Mouse (Mus musculus) MEL (cell line): Measurements from ENCODE around the gene Acadsb. TPM values are rescaled to one million over a fixed set of nuclear protein-coding genes. Genes with fewer than 3 reads are reported as not detected.

ENCODE experiments used
- DNase-seq: peaks from one replicate; pipeline ENCODE4 v3.0.0; 2011; ENCODE audit warnings: low read depth, low spot score
- H3K27ac ChIP-seq: 2 replicates; pipeline ENCODE4 v1.5.1; 2012; ENCODE audit warnings: low read depth, mild to moderate bottlenecking, control low read depth, low read length, moderate library complexity; ENCODE audit not compliant: control insufficient read depth
- H3K27me3 ChIP-seq, 2 experiments: fragments of 150-350 bp in 1 of 2; sonication (generic) in 1 of 2; 2 replicates each; pipeline ENCODE4 v1.6.1; 2012; ENCODE audit warnings: low read length in 2 of 2, mild to moderate bottlenecking in 2 of 2, improper control_type of control experiment in 1 of 2, moderate library complexity in 1 of 2; ENCODE audit not compliant: insufficient read depth in 2 of 2, control insufficient read depth in 1 of 2
- H3K36me3 ChIP-seq, 2 experiments: 2 replicates each; pipeline ENCODE4 v1.6.1; 2012 to 2014; ENCODE audit warnings: low read length in 2 of 2, improper control_type of control experiment in 1 of 2, inconsistent platforms in 1 of 2, mild to moderate bottlenecking in 1 of 2; ENCODE audit not compliant: insufficient read depth in 2 of 2, control insufficient read depth in 1 of 2
- H3K4me1 ChIP-seq, 2 experiments: fragments of 150-350 bp in 1 of 2; sonication (generic) in 1 of 2; 2 replicates each; pipeline ENCODE4 v1.6.1; 2012; ENCODE audit warnings: low read length in 2 of 2, improper control_type of control experiment in 1 of 2, mild to moderate bottlenecking in 1 of 2; ENCODE audit not compliant: insufficient read depth in 2 of 2, control insufficient read depth in 1 of 2
- H3K4me3 ChIP-seq, 2 experiments: fragments of 150-350 bp in 1 of 2; sonication (generic) in 1 of 2; 2 replicates each; pipeline ENCODE4 v1.5.1; 2012; ENCODE audit warnings: low read depth in 2 of 2, low read length in 2 of 2, mild to moderate bottlenecking in 2 of 2, moderate library complexity in 2 of 2, control low read depth in 1 of 2, improper control_type of control experiment in 1 of 2; ENCODE audit not compliant: control insufficient read depth in 1 of 2, insufficient read depth in 1 of 2
- H3K79me2 ChIP-seq: 2 replicates; pipeline ENCODE4 v1.6.1; 2012; ENCODE audit warnings: mild to moderate bottlenecking, low read length, moderate library complexity; ENCODE audit not compliant: control insufficient read depth, poor library complexity, insufficient read depth
- H3K9ac ChIP-seq: 2 replicates; pipeline ENCODE4 v1.6.1; 2012; ENCODE audit warnings: low read depth, mild to moderate bottlenecking, control low read depth, low read length, moderate library complexity; ENCODE audit not compliant: control insufficient read depth, poor library complexity, severe bottlenecking
- H3K9me3 ChIP-seq: fragments of 150-350 bp; sonication (generic); replicated peaks from 2 replicates; pipeline ENCODE4 v1.6.1; 2012; ENCODE audit warnings: mild to moderate bottlenecking, low read length, improper control_type of control experiment, moderate library complexity; ENCODE audit not compliant: insufficient read depth
- BHLHE40 ChIP-seq: IDR thresholded peaks from 2 replicates; pipeline ENCODE4 v1.6.1; 2012; ENCODE audit warnings: low read depth, mild to moderate bottlenecking, inconsistent platforms, low read length, improper control_type of control experiment, borderline replicate concordance
- CHD2 ChIP-seq: IDR thresholded peaks from 2 replicates; pipeline ENCODE4 v1.6.1; 2011; ENCODE audit warnings: low read length, improper control_type of control experiment
- EP300 ChIP-seq, 2 experiments: IDR thresholded peaks; 2 replicates each; pipeline ENCODE4 v1.6.1; 2011; ENCODE audit warnings: improper control_type of control experiment in 2 of 2, low read length in 2 of 2, low read depth in 1 of 2, mild to moderate bottlenecking in 1 of 2
- ETS1 ChIP-seq: IDR thresholded peaks from 2 replicates; pipeline ENCODE4 v1.6.1; 2012; ENCODE audit warnings: low read depth, mild to moderate bottlenecking, inconsistent platforms, low read length, improper control_type of control experiment, moderate library complexity
- GABPA ChIP-seq: IDR thresholded peaks from 2 replicates; pipeline ENCODE4 v1.6.1; 2012; ENCODE audit warnings: low read depth, mild to moderate bottlenecking, inconsistent platforms, low read length, improper control_type of control experiment, moderate library complexity
- GATA1 ChIP-seq: IDR thresholded peaks from 2 replicates; pipeline ENCODE4 v1.6.1; 2011; ENCODE audit warnings: low read depth, low read length, improper control_type of control experiment
- JUND ChIP-seq: IDR thresholded peaks from 2 replicates; pipeline ENCODE4 v1.6.1; 2011; ENCODE audit warnings: low read depth, mild to moderate bottlenecking, improper control_type of control experiment, low read length
- KAT2A ChIP-seq: conservative IDR thresholded peaks from 2 replicates; pipeline ENCODE4 v1.6.1; 2012; ENCODE audit warnings: low read depth, low read length, improper control_type of control experiment, inconsistent platforms
- MAX ChIP-seq: IDR thresholded peaks from 2 replicates; pipeline ENCODE4 v1.6.1; 2011; ENCODE audit warnings: low read length, improper control_type of control experiment
- MYB ChIP-seq: IDR thresholded peaks from 2 replicates; pipeline ENCODE4 v1.6.1; 2011; ENCODE audit warnings: mild to moderate bottlenecking, low read depth, low read length, improper control_type of control experiment
- NELFE ChIP-seq: IDR thresholded peaks from 2 replicates; pipeline ENCODE4 v1.6.1; 2011; ENCODE audit warnings: low read depth, low read length, improper control_type of control experiment
- NRF1 ChIP-seq: IDR thresholded peaks from 2 replicates; pipeline ENCODE4 v1.6.1; 2014; ENCODE audit warnings: low read depth, mild to moderate bottlenecking, inconsistent platforms, low read length, improper control_type of control experiment, moderate library complexity; ENCODE audit not compliant: poor library complexity, insufficient read depth, severe bottlenecking
- POLR2AphosphoS5 ChIP-seq: IDR thresholded peaks from 2 replicates; pipeline ENCODE4 v1.6.1; 2012; ENCODE audit warnings: low read depth, borderline replicate concordance, mild to moderate bottlenecking, inconsistent platforms, low read length, moderate library complexity, mixed read lengths
- SIN3A ChIP-seq: IDR thresholded peaks from 2 replicates; pipeline ENCODE4 v1.6.1; 2012; ENCODE audit warnings: low read length, improper control_type of control experiment, inconsistent platforms
- TAL1 ChIP-seq: IDR thresholded peaks from 2 replicates; pipeline ENCODE4 v1.6.1; 2012; ENCODE audit warnings: mild to moderate bottlenecking, inconsistent platforms, low read length, moderate library complexity, mixed read lengths
- TCF12 ChIP-seq: IDR thresholded peaks from 2 replicates; pipeline ENCODE4 v1.6.1; 2014; ENCODE audit warnings: low read depth, mild to moderate bottlenecking, inconsistent platforms, low read length, improper control_type of control experiment, moderate library complexity
- ZC3H11A ChIP-seq: IDR thresholded peaks from 2 replicates; pipeline ENCODE4 v1.6.1; 2012; ENCODE audit warnings: low read depth, mild to moderate bottlenecking, inconsistent platforms, low read length, improper control_type of control experiment
- ZMIZ1 ChIP-seq: IDR thresholded peaks from 2 replicates; pipeline ENCODE4 v1.6.1; 2012; ENCODE audit warnings: low read depth, mild to moderate bottlenecking, inconsistent platforms, low read length, improper control_type of control experiment, moderate library complexity
- ZNF384 ChIP-seq: IDR thresholded peaks from 2 replicates; pipeline ENCODE4 v1.6.1; 2012; ENCODE audit warnings: low read depth, mild to moderate bottlenecking, inconsistent platforms, low read length, improper control_type of control experiment
- polyA plus RNA-seq, 2 experiments: library from polyadenylated mRNA; stranded (reverse) in 1 of 2; unstranded in 1 of 2; fragments of >175 nt in 1 of 2; fragments of >200 nt in 1 of 2; gene quantifications; 2 replicates each; pipeline versions ENCODE4 v1.2.1 to v1.2.4; 2012; ENCODE audit warnings: low replicate concordance in 2 of 2, low read depth in 1 of 2; ENCODE audit not compliant: insufficient read length in 2 of 2, insufficient read depth in 1 of 2, missing spikeins in 1 of 2
- total RNA-seq: library from RNA; depleted of rRNA; stranded (reverse); fragments of 300-350 nt; gene quantifications from 2 replicates; pipeline ENCODE4 v1.2.3, GENCODE M21; 2012

Acadsb gene
- total and polyA plus RNA-seq, 3 experiments = 11.4 to 20.7 TPM; not detected in 1

- H3K27ac ChIP-seq = peak overlapping the region; percentile 35; the same call in 1 of the 2 replicates
- peak; percentile 56 for DNase-seq
- no peaks in the 10 kb centered on the region for H3K27me3 ChIP-seq
- H3K4me3 ChIP-seq = peak overlapping the region; percentile 70 to 75
- no peak for TF ChIP-seq JUND
- no peak for TF ChIP-seq TCF12
- TF ChIP-seq ZC3H11A = no peak
- no peak for TF ChIP-seq TAL1
- TF ChIP-seq ZMIZ1 = no peak
- TF ChIP-seq MYB = no peak
- TF ChIP-seq POLR2AphosphoS5 = no peak
- no peak for TF ChIP-seq GABPA
- TF ChIP-seq NELFE = no peak
- TF ChIP-seq ETS1 = no peak
- no peak for TF ChIP-seq KAT2A
- TF ChIP-seq CHD2 = no peak
- no peak for TF ChIP-seq BHLHE40
- no peak for TF ChIP-seq ZNF384
- no peak for TF ChIP-seq MAX
- no peak for TF ChIP-seq NRF1
- TF ChIP-seq SIN3A = no peak
- H3K36me3 ChIP-seq = peaks cover 0 to 17% of the 10 kb centered on the region in 2 experiments; a peak in 2 of 4 replicates
- H3K9ac ChIP-seq = peak overlapping the region; percentile 89
- H3K9me3 ChIP-seq = no peaks in the 10 kb centered on the region
- H3K4me1 ChIP-seq = peaks cover 3 to 5% of the 10 kb centered on the region in 2 experiments
- H3K79me2 ChIP-seq = peaks cover 15% of the 10 kb centered on the region
Observed at GRCm38 (mm10) chr7:131409988-131410385, 414 bp upstream of the Acadsb start.

DNA sequence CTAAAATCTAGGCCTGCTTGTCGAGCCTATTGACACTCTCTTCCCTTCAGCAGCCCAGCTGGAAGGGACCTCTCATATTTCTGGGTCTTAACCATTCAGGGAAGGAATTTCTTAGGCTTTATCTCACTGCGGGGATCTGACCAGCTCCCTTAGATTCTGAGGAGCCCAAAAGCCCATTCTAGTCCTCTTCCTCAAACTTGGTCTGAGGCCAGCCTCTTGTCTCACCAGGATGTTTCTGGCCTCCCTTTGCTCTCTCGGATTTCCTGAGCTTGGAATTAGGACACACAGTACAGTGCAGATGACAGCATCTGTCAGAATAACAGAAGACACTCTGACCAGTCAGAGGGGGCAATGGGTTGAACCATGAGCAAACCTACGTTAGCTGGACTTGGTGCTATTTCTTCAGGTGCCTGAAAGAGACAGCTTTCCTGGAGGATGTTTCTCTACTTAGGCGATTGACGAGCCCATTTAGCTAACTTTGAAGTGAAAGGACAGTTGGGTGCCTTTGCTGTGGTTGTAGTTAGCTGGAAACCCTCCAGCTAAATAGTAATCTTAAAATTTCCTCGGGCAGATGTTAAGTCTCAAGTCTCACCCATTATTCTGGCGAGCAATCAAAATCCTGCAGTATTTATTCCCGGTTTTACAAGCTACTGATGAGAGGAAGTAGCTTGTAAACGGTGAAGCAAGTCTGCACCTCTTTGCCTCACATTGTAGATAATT lies 980 bp downstream of the Acadsb start:
- 0 out of 2 replicates have a peak, but pooled peaks have one; percentile 15 for TF ChIP-seq GATA1
- TF ChIP-seq ZMIZ1 = no peak
- 0 out of 4 replicates have a peak, but pooled peaks of 1 of the 2 experiments have one; percentile 20 for TF ChIP-seq EP300 (IDR thresholded peaks at IDR 0.05; ENCODE audit: low read depth in 1 of 2, low read length in 2 of 2)
- Histone ChIP-seq H3K27ac (no peak overlapping the region), H3K79me2 (peaks cover 15% of the 10 kb centered on the region), H3K9me3 (no peaks in the 10 kb centered on the region), H3K4me1 (peaks cover 3 to 5% of the 10 kb centered on the region in 2 experiments), H3K27me3 (no peaks in the 10 kb centered on the region), H3K36me3 (peaks cover 0 to 17% of the 10 kb centered on the region in 2 experiments; a peak in 2 of 4 replicates), H3K9ac (peak overlapping the region; percentile 49), H3K4me3 (peak overlapping the region; percentile 72 to 75)
- peak; percentile 37 for DNase-seq
